Mouse (Mus musculus) frontal cortex, postnatal 25 days (tissue): ENCODE results near the gene Morc1.

ENCODE experiments used
- DNase-seq, 2 experiments: peaks; one replicate each; pipeline ENCODE4 v3.0.0; 2022; ENCODE audit warnings: low spot score in 2 of 2

Morc1 gene

GRCm38 (mm10) chr16:48626186-48626585 is 195.1 kb downstream of the Morc1 start:
- no peak for DNase-seq

DNA sequence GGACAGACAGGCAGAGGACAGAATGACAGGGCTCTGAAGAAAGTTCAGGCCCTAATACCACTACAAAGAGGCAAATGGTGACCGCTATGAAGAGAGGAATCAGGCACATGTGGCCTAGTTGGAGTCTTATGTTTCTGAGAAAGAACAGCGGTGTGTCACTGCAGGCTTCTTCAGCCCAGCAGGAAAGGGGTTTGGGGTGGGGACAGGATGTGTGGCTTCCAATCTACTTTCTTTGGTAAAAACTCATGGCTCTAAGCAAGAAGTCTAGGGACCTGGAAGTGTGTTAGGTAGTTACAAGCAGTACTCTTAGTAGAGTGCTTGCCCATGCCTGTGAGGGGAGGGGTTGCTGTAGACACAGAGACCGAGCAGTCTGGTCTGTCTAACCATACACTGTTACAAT is 196.3 kb downstream of the Morc1 start:
- no peak for DNase-seq

GRCm38 (mm10) chr16:48629710-48630109 is 198.7 kb downstream of the Morc1 start:
- DNase-seq = no peak

GRCm38 (mm10) chr16:48630466-48630865 is 199.4 kb downstream of the Morc1 start:
- DNase-seq = no peak

DNA sequence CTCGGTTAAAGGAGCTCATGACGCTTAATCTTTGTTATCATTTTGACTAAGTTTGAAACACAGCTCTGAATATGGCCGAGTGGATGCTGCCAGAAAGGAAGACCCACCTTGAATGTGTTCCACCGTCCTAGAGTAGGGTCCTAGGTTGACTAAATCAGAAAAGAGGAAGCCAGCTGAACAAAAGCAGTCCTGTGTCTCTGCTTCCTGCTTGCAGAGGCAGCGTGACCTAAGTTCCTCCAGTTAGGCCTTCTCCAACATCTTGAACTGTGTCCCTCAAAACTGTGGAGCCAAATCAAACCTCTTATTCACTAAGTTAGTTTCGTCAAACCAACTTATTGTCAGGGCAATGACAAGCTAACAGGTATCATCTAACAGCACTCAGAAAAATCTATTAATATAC is 201.3 kb downstream of the Morc1 start:
- DNase-seq = no peak

DNA sequence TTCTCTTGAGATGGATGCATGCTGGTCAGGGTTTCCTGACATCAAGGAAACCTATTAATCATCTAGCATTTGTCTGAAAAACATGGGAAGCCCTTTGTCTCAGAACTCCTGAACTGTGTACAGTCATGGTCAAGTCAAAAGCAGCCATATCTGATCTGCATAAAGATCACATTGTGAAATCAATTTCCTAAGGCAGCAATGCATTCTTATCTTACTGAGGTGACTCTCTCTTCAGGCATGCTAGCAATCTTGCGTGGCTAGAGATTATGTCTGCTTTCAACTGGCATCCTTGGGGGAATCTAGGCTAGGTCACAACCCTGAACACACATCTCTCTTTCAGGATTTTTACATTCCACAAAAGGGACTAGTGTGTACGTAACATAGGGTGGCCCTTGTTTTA is 215.2 kb downstream of the Morc1 start:
- no peak for DNase-seq

- no peak for DNase-seq
Measured at GRCm38 (mm10) chr16:48671696-48672095, 240.7 kb downstream of the Morc1 start.

- no peak for DNase-seq
Measured at GRCm38 (mm10) chr16:48672664-48673063, 241.6 kb downstream of the Morc1 start.

GRCm38 (mm10) chr16:48675607-48676006 is 244.6 kb downstream of the Morc1 start:
- peak; percentile 33 to 67 for DNase-seq

- no peak for DNase-seq
Measured at GRCm38 (mm10) chr16:48676205-48676604, 245.2 kb downstream of the Morc1 start.

GRCm38 (mm10) chr16:48677381-48677780 is 246.3 kb downstream of the Morc1 start:
- no peak for DNase-seq

DNA sequence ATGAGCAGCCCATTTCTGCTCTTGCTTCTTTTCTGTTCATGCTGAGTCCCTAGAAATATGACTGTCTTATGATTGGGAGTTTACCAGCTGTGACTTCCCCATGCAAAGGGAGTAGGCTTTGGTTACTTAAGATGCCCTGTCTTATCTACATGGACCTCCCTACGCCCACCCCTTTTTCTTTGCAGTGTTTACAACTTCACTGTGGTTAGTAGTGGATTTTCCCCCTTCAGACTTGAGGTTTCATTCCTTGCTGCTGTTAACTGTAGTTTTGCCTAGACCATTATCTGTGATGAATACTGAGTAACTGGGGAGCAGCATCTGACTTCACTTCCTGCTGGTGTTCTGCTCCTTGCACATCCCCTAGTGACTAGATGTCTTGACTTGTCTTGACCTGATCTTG is 247.0 kb downstream of the Morc1 start:
- DNase-seq = no peak
